Mouse (Mus musculus) left cerebral cortex, postnatal 10 days (tissue): ENCODE results near the gene Zbtb12. TPM values are rescaled to one million over a fixed set of nuclear protein-coding genes. Genes with fewer than 3 reads are reported as not detected.
"Not testable (repeated sequence)": the region's sequence is repeated elsewhere in the genome, so short reads cannot be mapped to it uniquely, and the experiment has no call there.

ENCODE experiments used
- DNase-seq, 2 experiments: peaks; one replicate each; pipeline ENCODE4 v3.0.0; 2021 to 2022; ENCODE audit warnings: low spot score in 2 of 2, mixed read lengths in 1 of 2; ENCODE audit errors: extremely low spot score in 1 of 2
- intact Hi-C: fragments of 180-260 bp; cut with DNase I; formaldehyde crosslinking; loops from one replicate; pipeline ENCODE4 v1.15.1; 2025
- total RNA-seq, 2 experiments: library from RNA; stranded (reverse); gene quantifications; 2 replicates each; pipeline ENCODE4 v1.2.3; 2021

Zbtb12 gene
- total RNA-seq, result 1 to 10 TPM; 6.3 to 6.8 TPM

DNA sequence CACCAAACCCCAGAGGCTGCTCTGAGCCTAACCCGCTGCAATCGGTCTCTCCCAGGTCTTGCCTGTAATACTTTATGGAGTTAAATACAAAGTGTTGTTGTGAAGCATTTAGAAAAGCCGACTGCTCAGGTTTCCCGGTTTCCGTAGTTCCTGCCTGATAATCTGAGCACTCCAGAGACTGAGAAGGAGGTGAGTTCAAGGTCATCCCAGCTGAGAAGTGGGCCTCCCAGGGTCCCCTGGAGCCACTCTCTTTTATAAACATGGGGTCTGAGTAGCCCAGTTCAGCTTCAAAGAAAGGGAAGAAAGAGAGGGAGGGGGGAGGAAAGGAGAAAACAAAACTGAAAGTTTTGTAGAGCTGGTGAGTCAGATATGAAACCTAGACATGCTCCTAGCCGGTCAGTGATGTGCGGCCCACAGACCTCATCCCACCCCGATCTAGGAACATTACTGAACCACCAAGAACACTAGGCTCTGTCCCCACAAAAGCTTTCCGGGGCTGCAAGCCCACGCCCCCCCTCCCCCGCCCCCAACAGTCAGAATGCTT is at the start of gene Zbtb12:
TSS of gene Zbtb12 (plus strand) at position 148 of the 544 bp plus-strand sequence.
- intact Hi-C loops, result no loop called here
- DNase-seq, result no peak

DNA sequence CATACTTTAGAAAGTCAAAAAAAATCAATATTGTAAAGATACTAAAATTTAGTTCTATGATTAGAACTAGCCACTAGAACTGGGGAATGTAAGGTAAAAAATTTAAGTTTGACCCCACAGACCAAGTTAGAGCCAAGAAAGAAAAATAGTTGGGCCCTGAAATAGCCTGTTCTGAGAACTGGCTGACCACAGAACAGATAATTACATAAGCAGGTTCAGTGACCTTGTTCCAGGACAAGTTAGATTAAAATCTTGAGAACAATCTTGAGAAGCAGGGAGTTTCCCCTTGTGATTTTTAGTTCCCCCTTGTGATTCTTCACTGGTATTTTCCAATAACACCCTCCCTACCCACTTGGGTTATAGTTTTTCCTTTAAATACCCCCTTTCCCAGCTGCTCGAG is 48.5 kb upstream of the Zbtb12 start:
- DNase-seq, intact Hi-C loops: not testable (repeated sequence)

DNA sequence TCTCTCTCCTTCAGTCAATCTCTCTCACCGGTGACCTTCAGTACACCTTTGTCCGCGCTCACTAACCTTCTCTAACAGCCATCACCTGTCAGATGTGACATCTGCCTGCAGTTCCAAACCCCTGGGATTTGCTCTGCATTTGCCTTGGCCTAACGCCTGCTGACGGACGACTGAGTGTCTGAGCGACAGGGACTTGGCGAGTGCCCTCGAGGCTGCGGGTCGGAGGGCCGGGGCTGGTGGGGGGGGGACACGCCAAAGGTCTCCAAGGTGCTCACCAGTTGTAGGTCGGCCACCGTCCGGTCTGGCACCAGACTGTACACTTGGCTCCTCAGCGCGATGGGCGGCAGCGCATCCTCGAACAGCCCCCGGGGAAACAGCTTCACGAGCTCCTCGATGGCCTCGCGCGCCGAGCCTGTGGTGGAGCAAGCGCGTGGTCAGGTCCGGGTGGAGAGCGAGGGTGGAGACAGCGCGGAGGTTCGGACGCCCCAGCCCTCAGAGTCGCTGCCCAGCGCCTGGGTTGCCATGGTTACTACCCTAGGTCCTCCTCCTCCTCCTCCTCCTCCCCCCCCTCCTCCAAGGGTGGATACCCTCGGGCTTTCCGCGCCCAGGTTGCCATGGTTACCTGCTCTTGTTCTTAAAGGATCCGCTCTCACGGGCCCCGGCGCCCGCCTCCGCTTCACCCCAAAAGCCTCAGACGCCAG is 43.0 kb upstream of the Zbtb12 start:
- intact Hi-C loops, result loop anchor here (5.0 kb wide), 1 partner anchor 184 kb away; no protein-coding TSS in a partner anchor
- DNase-seq, result no peak

GRCm38 (mm10) chr17:34836856-34837221 is 42.4 kb upstream of the Zbtb12 start, which contains the start of the genes Stk19 and Dxo:
Stk19 (minus strand) TSS chr17:34836945.
Dxo (plus strand) TSS chr17:34837019.
- intact Hi-C loops, result loop anchor here (5.0 kb wide), 1 partner anchor 185 kb away; no protein-coding TSS in a partner anchor
- peak; percentile 97 to 98 for DNase-seq

GRCm38 (mm10) chr17:34837464-34838324 is 41.6 kb upstream of the Zbtb12 start:
- intact Hi-C loops, result loop anchor here (5.0 kb wide), 1 partner anchor 185 kb away; no protein-coding TSS in a partner anchor
- peak in 1 of 2 experiments; percentile 53 for DNase-seq

DNA sequence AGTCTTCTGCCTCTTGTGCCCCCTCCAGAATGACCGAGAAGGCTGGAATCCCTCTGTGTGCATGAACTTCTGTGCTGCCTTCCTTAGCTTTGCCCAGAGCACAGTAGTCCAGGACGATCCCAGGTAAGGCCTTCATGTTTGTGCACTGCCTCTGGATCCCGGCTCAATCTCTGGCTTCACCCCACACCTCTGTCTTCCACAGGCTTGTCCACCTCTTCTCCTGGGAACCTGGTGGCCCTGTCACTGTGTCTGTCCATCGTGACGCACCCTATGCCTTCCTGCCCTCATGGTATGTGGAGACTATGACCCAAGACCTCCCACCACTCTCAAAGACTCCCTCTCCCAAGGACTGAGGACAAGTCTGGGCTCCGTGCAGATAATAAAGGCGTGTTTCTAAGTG is 40.5 kb upstream of the Zbtb12 start:
- no peak for DNase-seq
- intact Hi-C loops, result loop anchor here (5.0 kb wide), 1 partner anchor 186 kb away; no protein-coding TSS in a partner anchor

DNA sequence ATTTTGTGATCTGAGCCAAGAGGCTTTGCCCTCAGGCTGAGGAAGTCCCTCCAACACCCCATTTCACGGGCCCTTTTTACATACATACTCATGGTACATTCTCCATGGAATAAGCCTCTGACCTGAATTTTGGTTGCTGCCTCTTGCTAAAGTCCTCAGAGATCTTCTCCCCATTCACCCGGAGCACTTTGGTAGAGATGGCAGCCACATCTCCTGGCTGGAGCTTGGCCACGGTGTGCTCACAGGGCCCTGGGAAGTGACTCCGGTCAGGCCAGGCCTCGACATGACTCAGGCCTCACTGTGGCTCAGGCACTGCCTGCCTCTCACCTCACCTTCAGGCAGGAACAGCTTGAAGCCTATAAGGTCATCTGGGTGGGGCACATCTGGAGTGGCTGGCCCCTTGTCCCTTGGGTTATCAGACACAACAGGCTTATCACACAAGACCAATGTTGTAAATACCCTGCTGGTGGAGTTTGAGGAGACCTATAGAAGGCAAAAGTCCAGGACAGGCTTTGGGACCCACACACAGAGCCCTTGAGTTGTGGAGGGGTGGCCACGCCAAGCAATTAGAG is 38.5 kb upstream of the Zbtb12 start:
- intact Hi-C loops, result no loop called here
- no peak for DNase-seq

GRCm38 (mm10) chr17:34844884-34845283 is 34.4 kb upstream of the Zbtb12 start:
- intact Hi-C loops, result no loop called here
- peak in 1 of 2 experiments; percentile 20 for DNase-seq

DNA sequence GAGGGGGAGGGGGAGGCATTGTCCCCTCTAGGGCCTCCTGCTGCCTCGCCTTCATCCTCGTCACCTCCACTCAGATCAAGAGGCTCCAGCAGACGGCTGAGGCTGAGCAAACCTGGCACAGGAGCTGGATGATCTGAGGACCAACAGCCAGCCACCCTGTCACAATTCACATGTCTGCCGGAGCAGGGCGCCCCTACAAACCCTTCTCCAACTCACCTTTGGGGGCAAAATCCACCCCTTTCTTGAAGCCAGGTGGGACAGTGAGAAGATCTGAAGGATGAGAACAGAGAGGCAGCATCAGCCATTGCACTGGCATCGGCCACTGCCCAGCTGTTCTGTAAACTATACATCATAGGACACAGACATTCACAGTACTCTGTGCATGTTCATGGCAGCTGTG is 32.1 kb upstream of the Zbtb12 start:
- peak in 1 of 2 experiments; percentile 22 for DNase-seq
- intact Hi-C loops, result no loop called here

DNA sequence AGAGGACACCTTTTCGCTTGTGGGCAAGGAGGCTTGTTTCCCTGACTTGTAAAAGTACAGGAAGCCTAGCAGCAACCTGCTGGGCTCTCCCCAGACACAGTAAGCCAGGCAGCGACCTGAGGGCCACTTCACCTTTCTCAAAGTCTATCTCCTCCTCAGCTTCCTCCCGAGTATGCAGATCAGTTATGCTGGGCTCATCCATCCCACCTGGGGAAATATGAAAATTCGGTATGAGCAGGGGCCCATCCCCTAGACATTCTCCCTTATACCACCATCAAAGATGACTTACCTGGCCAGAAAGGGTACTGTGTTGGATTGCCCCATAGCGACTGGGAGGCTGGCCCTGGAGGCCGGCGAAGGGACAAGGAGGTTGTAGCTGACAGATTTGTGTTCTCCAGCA is 31.7 kb upstream of the Zbtb12 start:
- DNase-seq, result peak in 1 of 2 experiments; percentile 11
- intact Hi-C loops, result no loop called here

DNA sequence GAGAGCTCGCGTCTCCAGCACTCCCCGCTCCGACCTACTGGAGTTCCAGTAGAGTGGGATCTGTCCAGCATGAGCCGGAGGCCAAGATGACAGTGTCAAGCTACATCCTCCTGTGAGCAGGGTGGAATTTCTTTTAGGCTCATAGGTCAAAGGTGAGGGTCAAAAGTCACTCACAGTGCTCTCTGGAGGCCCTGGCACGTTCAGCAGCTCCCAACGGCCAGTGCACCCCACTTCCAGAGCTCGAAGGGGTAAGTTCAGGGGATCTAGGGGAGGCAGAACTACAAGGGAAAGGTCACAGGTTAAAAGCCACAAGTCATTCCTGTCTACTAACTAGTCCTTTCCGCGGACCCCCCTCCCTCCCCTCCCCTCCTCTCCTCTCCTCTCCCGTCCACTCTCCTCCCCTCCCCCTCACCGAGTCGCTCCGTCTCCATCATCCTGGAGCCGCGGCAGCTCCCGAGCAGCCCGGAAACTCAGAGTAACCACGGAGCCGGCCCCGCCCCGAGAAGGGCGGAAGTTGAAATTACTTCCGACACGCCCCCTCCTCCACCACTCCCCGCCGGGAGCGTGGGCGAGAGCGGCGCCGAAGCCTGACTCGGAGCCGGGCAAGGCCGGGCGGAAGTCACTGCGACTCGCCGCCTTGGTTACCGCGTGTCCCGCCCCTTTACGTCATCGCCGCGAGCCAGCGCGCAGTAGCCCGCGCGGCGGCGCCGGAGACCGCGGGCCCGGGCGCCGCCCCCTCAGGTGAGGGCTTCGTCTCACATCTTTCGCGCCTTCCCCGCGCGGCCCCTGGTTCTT is 29.4 kb upstream of the Zbtb12 start, which contains the start of the genes Skiv2l and Nelfe:
TSS of gene Skiv2l (minus strand) at position 489 of the 795 bp plus-strand sequence.
TSS of gene Nelfe (plus strand) at position 670 of the 795 bp plus-strand sequence.
- intact Hi-C loops, result no loop called here
- DNase-seq, result peak; percentile 96 to 99

DNA sequence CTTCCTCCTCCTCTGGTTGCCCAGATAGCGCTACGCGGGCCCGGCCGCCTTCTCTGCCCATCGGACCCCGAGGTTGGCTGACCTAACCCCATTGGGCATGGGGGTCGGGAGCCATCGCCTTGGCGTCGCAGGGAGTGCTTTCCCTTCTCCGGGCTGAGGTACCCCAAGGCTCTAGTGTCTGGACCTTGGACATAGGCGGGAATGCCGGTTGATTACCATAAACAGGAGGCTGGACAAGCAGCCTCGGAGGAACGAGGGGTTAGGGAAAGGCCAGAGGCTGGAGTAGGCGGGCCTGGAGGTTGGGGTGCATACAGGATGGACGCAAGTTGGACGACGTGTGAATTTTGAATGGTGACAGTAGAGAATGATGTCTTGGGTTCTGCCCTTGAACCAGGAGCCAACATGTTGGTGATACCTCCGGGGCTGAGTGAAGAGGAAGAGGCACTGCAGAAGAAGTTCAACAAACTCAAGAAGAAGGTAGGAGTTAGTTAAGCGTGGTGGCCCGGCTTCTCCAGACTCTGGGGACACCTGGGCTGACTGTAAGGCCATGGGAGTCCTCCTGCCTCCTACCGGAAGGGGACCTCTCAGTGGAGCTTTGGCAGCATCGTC is 28.7 kb upstream of the Zbtb12 start:
- DNase-seq, result no peak
- intact Hi-C loops, result no loop called here

DNA sequence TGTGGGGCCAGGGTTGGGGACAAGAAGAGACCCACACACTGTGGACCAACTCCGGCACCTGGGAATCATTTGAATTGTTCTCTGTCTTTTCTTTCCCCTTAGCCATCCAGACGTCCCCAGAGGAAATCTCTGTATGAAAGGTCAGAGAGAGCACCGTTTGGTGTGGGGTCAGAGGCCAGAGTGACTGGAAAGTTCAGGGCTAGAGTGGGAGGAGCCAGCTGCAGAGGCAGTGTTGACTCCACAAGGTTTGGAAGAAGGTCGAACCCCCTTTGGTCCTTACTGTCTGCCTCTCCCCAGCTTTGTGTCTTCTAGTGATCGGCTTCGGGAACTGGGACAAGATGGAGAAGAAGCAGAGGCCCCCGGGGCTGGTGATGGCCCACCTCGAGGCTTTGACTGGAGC is 25.8 kb upstream of the Zbtb12 start:
- DNase-seq, result no peak
- intact Hi-C loops, result no loop called here

DNA sequence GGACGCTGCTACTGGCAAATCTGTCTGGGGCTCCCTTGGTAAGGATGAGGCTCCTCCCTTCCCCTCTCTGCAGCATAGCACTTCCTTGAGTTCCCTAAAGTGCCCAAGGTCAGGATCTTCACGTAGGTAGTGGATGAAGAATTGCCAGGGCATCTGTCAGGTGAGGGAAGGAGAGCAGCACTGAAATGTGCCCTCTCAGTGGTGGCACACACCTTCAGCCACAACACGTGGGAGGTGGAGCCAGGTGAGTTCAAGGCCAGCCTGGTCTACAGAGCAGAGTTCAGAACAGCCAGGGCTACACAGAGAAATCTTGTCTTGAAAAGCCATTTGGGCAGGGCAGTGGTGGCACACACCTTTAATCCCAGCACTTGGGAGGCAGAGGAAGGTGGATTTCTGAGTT is 24.5 kb upstream of the Zbtb12 start:
- DNase-seq, result no peak
- intact Hi-C loops, result loop anchor here (5.0 kb wide), 2 partner anchors 38 to 93 kb away; no protein-coding TSS in a partner anchor

DNA sequence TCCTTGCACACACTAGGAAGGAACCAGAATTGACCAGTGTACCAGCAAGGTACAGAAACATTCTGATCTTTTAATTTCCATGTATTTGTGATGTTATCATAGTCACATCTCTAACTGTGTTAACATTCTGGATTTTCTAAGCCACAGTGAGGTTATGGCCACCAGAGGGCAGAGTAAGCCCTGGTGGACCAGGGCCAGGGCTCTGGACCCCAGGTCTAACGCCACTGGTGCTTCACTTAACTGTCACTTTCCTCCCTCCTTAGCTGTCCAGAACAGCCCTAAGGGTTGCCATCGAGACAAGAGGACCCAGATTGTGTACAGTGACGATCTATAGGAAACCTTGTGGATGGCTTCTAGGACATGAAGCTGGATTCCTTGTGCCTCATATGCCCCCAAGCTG is 23.5 kb upstream of the Zbtb12 start:
- no peak for DNase-seq
- intact Hi-C loops, result loop anchor here (5.0 kb wide), 2 partner anchors 36 to 91 kb away; no protein-coding TSS in a partner anchor

DNA sequence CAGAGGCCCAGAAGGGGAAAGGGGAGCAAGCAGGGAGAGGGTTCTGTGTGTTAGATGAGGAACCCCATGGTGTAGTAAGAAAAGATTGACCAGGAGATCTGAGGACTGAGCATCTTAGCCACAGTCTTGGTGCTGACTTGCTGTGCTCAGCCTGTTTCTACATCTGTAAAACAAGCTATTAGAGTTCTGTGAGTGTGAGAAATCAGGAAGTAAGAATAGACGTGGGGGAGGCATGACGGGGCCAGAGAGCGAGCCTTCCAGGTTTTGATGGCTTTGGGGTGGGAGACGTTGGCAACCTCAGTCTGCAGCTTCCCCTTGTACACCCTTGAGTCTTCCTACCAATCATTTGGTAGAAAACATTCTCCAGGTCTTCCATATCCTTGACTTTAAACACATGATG is 20.6 kb upstream of the Zbtb12 start:
- intact Hi-C loops, result loop anchor here (5.0 kb wide), 2 partner anchors 34 to 89 kb away; no protein-coding TSS in a partner anchor
- DNase-seq, result no peak

GRCm38 (mm10) chr17:34860514-34860913 is 18.8 kb upstream of the Zbtb12 start:
- intact Hi-C loops, result no loop called here
- DNase-seq, result no peak
